Mouse (Mus musculus) colon, adult 2 months (tissue): ENCODE measurements around the gene Hnrnpf. TPM values are rescaled to one million over a fixed set of nuclear protein-coding genes. Genes with fewer than 3 reads are reported as not detected.

Experiments used
- polyA plus RNA-seq: library from polyadenylated mRNA; depleted of rRNA; stranded (reverse); fragments of >200 nt; gene quantifications from 2 replicates; pipeline ENCODE4 v1.2.3, GENCODE M21; 2012; rRNA removed

Hnrnpf gene
- polyA plus RNA-seq: 95.0 and 104 TPM in 2 replicates

GRCm38 (mm10) chr6:117900126-117901080, at the start of gene Hnrnpf:
TSS of gene Hnrnpf (plus strand) at chr6:117900324.

DNA sequence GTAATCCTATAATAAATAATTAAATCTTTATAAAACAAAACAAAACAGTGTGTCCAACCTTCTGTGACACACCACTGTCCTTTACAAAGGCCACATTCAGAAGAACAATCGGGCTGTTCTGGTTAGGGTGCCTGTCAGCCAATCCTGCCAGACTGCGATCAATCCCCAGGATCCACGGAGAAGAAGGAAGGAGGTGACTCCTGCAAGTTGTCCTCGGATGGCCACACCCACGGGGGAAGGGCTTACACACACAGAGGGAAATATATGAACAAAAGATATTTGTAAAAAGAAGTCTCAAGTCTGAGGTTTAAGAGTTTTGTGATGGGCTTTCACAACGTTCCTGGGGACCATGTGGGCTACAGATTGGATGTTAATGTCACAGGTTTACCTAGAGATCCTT, 38.3 kb upstream of the Hnrnpf start, which contains the start of gene Zfp239:
Gene Zfp239, plus strand, starts transcription at position 253 of the 400 bp plus-strand sequence.

GRCm38 (mm10) chr6:117937222-117937932, 37.3 kb downstream of the Hnrnpf start, which contains the start of gene Fxyd4:
TSS of gene Fxyd4 (minus strand) at chr6:117937692.

Other genes starting within 250 kb of the Hnrnpf start
- 24.5 and 29.7 TPM in 2 replicates for gene Zfp637, start 59.1 kb upstream of the Hnrnpf start, polyA plus RNA-seq
- gene Zfp239, start 38.2 kb upstream of the Hnrnpf start, polyA plus RNA-seq: 4.2 and 4.8 TPM in 2 replicates
- gene Fxyd4, start 37.4 kb downstream of the Hnrnpf start, polyA plus RNA-seq: 42.7 and 58.6 TPM in 2 replicates
- 0.38 and 0.61 TPM in 2 replicates for gene Rasgef1a, start 111.1 kb downstream of the Hnrnpf start, polyA plus RNA-seq
- 0.67 and 0.93 TPM in 2 replicates for gene Csgalnact2, start 238.8 kb downstream of the Hnrnpf start, polyA plus RNA-seq